Mouse (Mus musculus): ENCODE measurements around the gene Apof. TPM values are rescaled to one million over a fixed set of nuclear protein-coding genes. Genes with fewer than 3 reads are reported as not detected.

Apof gene
- polyA plus RNA-seq, 1 experiment from 2014 or later = not detected

DNA sequence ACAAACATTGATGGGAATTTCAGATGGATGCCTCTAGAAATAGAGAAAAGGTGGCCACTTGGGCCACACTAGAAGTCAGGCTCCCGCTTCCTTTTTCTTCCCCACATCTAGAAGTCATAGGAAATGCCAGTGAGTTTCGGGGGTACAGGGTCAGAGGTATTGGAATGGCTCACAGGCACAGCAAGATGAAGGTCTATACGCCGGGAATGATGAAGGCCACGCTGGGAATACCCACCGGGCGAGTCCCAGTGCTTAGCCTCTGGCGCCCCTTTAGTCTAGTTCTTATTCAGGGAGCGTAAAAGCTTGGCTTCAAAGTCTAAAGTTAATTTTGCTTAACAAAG, 34.3 kb downstream of the Apof start:
- no peak for ATAC-seq (ENCODE audit: insufficient number of reproducible peaks, insufficient read depth, low FRiP score, low TSS enrichment, low read depth)
- WGBS = 1% methylated on average over 9 of the region's 9 CpGs
- H3K27me3 ChIP-seq = no peaks in the 10 kb centered on the region
- 0 out of 2 replicates have a peak, but pooled peaks cover 4% of the 10 kb centered on the region for H3K36me3 ChIP-seq
- H3K9ac ChIP-seq = peak overlapping the region; percentile 87
- peak overlapping the region; percentile 96 for H3K27ac ChIP-seq
- peak overlapping the region; percentile 76 for H3K4me2 ChIP-seq
- no peaks in the 10 kb centered on the region for H3K9me3 ChIP-seq
- peaks cover 16% of the 10 kb centered on the region for H3K4me1 ChIP-seq
- peak overlapping the region; percentile 60 for H3K4me3 ChIP-seq

DNA sequence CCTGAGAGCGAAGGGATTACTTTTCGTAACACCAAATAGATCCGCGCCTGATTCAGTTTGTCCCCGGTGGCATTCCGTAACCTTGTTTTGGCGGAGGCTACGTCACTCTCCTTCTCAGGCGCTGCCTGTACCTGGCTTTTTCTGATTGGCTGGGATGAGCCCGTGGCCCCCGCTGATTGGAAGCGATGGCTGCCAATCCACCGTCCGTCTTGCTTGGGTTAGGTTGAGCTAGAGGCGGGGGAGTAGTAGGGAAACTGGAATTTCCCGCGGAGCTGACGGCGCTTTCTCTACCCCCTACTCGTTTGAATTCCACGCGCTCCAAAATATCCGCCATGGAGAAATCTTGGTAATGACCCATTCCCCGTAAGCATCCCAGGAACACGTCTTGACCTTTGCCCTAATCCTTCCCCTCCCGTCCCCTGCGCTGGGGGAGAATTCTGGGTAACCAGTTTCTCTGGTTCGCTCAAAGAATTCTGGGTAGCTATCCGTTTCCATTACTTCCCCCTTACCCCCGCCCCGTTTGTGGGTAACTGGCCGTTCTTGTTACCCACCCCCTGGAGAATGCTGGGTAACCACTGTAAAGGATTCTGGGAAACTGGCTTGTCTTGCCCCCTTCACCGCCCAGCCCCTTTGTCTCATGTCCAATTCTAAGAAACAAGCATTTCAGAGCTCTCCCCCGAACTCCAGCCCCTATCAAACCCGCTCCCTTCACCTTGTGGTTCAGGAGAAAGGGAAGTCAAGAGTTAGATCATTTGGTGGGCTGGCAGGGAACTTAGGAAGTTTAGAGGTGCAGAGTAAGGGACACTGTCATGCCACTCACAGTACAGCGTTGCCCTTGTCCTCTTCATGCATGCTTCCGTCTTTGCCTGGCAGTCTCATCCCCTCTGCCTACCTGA, 34.9 kb downstream of the Apof start, which contains the start of gene Pan2:
TSS of gene Pan2 (plus strand) at position 210 of the 896 bp plus-strand sequence.
- Histone ChIP-seq H3K4me2 (peak within 1 kb of the TSS; percentile 76), H3K4me3 (peak within 1 kb of the TSS; percentile 60), H3K4me1 (peaks cover 16% of the 10 kb centered on the region), H3K27me3 (no peaks in the 10 kb centered on the region), H3K36me3 (peaks cover 9% of the 10 kb centered on the region), H3K9me3 (no peaks in the 10 kb centered on the region), H3K9ac (peak within 1 kb of the TSS; percentile 87), H3K27ac (peak within 1 kb of the TSS; percentile 96)
- 1% methylated on average over 37 of the region's 37 CpGs for WGBS
- peak; percentile 97 for ATAC-seq (ENCODE audit: insufficient number of reproducible peaks, insufficient read depth, low FRiP score, low TSS enrichment, low read depth)

DNA sequence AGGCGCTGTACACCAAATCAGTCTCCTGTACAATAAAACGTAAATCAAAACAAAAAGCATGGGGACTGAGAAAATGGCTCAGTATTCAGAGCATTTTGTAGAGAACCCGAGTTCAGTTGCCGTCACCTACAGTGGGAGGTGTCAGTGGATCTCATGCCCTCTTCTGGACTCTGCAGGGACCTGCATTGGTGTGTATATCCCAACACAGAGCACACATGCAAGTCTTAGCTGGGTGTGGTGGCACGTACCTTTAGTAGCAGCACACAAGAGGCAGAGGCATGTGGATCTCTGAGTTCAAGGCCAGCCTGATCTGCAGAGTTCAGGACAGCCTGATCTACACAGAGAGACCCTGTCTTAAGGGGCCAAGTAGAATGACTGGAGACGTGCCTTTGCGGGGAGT, 41.2 kb downstream of the Apof start:
- H3K9ac ChIP-seq = no peak overlapping the region
- no peaks in the 10 kb centered on the region for H3K27me3 ChIP-seq
- no peak for ATAC-seq (ENCODE audit: insufficient number of reproducible peaks, insufficient read depth, low FRiP score, low TSS enrichment, low read depth)
- no peaks in the 10 kb centered on the region for H3K9me3 ChIP-seq
- H3K4me1 ChIP-seq = peaks cover 6% of the 10 kb centered on the region
- WGBS = 91% methylated on average over 7 of the region's 7 CpGs
- H3K27ac ChIP-seq = peak overlapping the region; percentile 52; the same call in 1 of the 2 replicates
- peaks cover 62% of the 10 kb centered on the region for H3K36me3 ChIP-seq
- H3K4me2 ChIP-seq = no peak overlapping the region
- H3K4me3 ChIP-seq = no peak overlapping the region

DNA sequence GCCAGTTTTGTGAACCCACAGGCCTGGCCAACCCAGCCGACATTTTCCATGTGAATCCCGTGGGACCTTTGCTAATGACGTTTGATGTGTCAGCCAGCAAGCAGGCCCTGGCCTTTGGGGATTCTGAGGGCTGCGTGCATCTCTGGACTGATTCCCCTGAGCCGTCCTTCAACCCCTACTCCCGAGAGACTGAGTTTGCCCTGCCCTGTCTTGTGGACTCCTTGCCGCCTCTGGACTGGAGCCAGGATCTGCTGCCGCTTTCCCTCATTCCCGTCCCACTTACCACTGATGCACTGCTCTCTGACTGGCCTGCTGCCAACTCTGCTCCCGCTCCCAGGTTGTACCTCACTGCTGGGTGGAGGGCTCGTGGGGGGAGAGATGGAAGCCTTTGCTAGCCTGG, 41.7 kb downstream of the Apof start:
- 71% methylated on average over 11 of the region's 11 CpGs for WGBS
- no peak overlapping the region for H3K4me3 ChIP-seq
- no peak overlapping the region for H3K9ac ChIP-seq
- ATAC-seq (ENCODE audit: insufficient number of reproducible peaks, insufficient read depth, low FRiP score, low TSS enrichment, low read depth) = no peak
- no peaks in the 10 kb centered on the region for H3K27me3 ChIP-seq
- peak overlapping the region; percentile 52; the same call in 1 of the 2 replicates for H3K27ac ChIP-seq
- H3K9me3 ChIP-seq = no peaks in the 10 kb centered on the region
- peaks cover 6% of the 10 kb centered on the region for H3K4me1 ChIP-seq
- peaks cover 68% of the 10 kb centered on the region for H3K36me3 ChIP-seq
- no peak overlapping the region for H3K4me2 ChIP-seq

DNA sequence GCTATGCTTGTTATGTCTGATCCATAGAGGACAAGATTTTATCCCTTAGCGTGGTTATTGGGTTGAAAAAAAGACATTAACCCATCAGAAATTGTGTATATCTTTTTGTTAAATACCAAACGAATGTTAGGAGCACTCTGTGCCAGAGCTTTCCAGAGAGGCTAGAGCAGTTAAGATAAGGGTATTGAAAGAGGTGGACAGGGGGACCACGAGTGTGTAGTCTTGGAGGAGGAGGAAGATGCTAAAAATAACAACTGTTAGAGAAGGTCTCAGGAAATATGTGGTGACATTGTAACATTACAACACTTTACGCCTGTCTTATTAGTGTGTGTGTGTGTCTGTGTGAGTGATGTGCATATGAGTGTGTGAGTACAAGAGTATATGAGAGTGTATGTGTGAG, 42.4 kb downstream of the Apof start:
- Histone ChIP-seq H3K27me3 (no peaks in the 10 kb centered on the region), H3K9me3 (no peaks in the 10 kb centered on the region), H3K9ac (no peak overlapping the region), H3K36me3 (peaks cover 74% of the 10 kb centered on the region), H3K4me3 (no peak overlapping the region), H3K4me2 (no peak overlapping the region), H3K4me1 (peaks cover 6% of the 10 kb centered on the region), H3K27ac (no peak overlapping the region)
- ATAC-seq (ENCODE audit: insufficient number of reproducible peaks, insufficient read depth, low FRiP score, low TSS enrichment, low read depth) = no peak
- WGBS = 83% methylated on average over 4 of the region's 4 CpGs

DNA sequence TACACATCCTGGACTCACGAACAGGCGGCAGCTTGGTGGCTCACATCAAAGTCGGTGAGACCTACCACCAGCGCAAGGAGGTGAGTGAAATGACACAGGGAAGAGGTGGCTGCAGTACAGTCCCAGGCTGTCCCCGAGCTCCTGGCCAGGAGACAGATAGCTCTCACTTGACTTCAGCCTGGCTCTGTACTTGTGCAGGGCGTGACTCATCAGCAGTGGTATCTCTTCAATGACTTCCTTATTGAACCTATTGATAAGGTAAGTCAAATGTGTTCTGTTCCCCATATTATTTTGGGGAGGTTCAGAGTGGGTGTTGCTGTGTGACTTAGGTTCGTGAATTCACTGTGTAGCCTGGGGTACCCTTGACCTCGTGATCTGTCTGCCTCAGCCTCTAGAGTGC, 47.1 kb downstream of the Apof start:
- no peaks in the 10 kb centered on the region for H3K4me1 ChIP-seq
- ATAC-seq (ENCODE audit: insufficient number of reproducible peaks, insufficient read depth, low FRiP score, low TSS enrichment, low read depth) = no peak
- no peak overlapping the region for H3K4me2 ChIP-seq
- peaks cover 88% of the 10 kb centered on the region for H3K36me3 ChIP-seq
- H3K27ac ChIP-seq = no peak overlapping the region
- no peak overlapping the region for H3K9ac ChIP-seq
- no peak overlapping the region for H3K4me3 ChIP-seq
- no peaks in the 10 kb centered on the region for H3K27me3 ChIP-seq
- WGBS = 93% methylated on average over 8 of the region's 8 CpGs
- H3K9me3 ChIP-seq = no peaks in the 10 kb centered on the region

Other genes starting within 250 kb of the Apof start
- gene Naca, start 233.1 kb upstream of the Apof start, polyA plus RNA-seq (2015; fragmentation: Nextera tagmentation; extraction: Ambion mirVana) = 789 and 900 TPM in 2 replicates
- gene Ptges3, start 209.7 kb upstream of the Apof start, polyA plus RNA-seq (2015; fragmentation: Nextera tagmentation; extraction: Ambion mirVana) = 537 and 556 TPM in 2 replicates
- 1,953 and 2,050 TPM in 2 replicates for gene Atp5b, start 185.4 kb upstream of the Apof start, polyA plus RNA-seq (2015; fragmentation: Nextera tagmentation; extraction: Ambion mirVana)
- 10.9 and 11.4 TPM in 2 replicates for gene Baz2a, start 177.1 kb upstream of the Apof start, polyA plus RNA-seq (2015; fragmentation: Nextera tagmentation; extraction: Ambion mirVana)
- 39.7 and 42.2 TPM in 2 replicates for gene Rbms2, start 88.4 kb upstream of the Apof start, polyA plus RNA-seq (2015; fragmentation: Nextera tagmentation; extraction: Ambion mirVana)
- gene Gls2, start 74.2 kb upstream of the Apof start, polyA plus RNA-seq (2015; fragmentation: Nextera tagmentation; extraction: Ambion mirVana) = 2.2 TPM in 2 replicates
- gene Spryd4, start 56.9 kb upstream of the Apof start, polyA plus RNA-seq (2015; fragmentation: Nextera tagmentation; extraction: Ambion mirVana) = 31.6 and 32.3 TPM in 2 replicates
- gene Mip, start 42.8 kb upstream of the Apof start, polyA plus RNA-seq (2015; fragmentation: Nextera tagmentation; extraction: Ambion mirVana) = 0.14 and 0.51 TPM in 2 replicates
- gene Timeless, start 36.6 kb upstream of the Apof start, polyA plus RNA-seq (2015; fragmentation: Nextera tagmentation; extraction: Ambion mirVana) = 65.4 and 79.4 TPM in 2 replicates
- gene Apon, start 14.6 kb upstream of the Apof start, polyA plus RNA-seq (2015; fragmentation: Nextera tagmentation; extraction: Ambion mirVana) = 0.58 and 0.62 TPM in 2 replicates
- 15.7 and 19.0 TPM in 2 replicates for gene Stat2, start 1.9 kb downstream of the Apof start, polyA plus RNA-seq (2015; fragmentation: Nextera tagmentation; extraction: Ambion mirVana)
- 0.23 and 0.25 TPM in 2 replicates for gene Il23a, start 30.1 kb downstream of the Apof start, polyA plus RNA-seq (2015; fragmentation: Nextera tagmentation; extraction: Ambion mirVana)
- 31.8 and 32.3 TPM in 2 replicates for gene Pan2, start 34.7 kb downstream of the Apof start, polyA plus RNA-seq (2015; fragmentation: Nextera tagmentation; extraction: Ambion mirVana)
- 349 and 362 TPM in 2 replicates for gene Cnpy2, start 53.8 kb downstream of the Apof start, polyA plus RNA-seq (2015; fragmentation: Nextera tagmentation; extraction: Ambion mirVana)
- gene Cs, start 69.1 kb downstream of the Apof start, polyA plus RNA-seq (2015; fragmentation: Nextera tagmentation; extraction: Ambion mirVana) = 160 and 179 TPM in 2 replicates
- gene Coq10a, start 100.3 kb downstream of the Apof start, polyA plus RNA-seq (2015; fragmentation: Nextera tagmentation; extraction: Ambion mirVana) = 13.1 and 16.2 TPM in 2 replicates
- 15.0 and 16.0 TPM in 2 replicates for gene Ankrd52, start 108.4 kb downstream of the Apof start, polyA plus RNA-seq (2015; fragmentation: Nextera tagmentation; extraction: Ambion mirVana)
- 0.20 and 0.92 TPM in 2 replicates for gene Slc39a5, start 132.6 kb downstream of the Apof start, polyA plus RNA-seq (2015; fragmentation: Nextera tagmentation; extraction: Ambion mirVana)
- 72.3 and 73.0 TPM in 2 replicates for gene Nabp2, start 142.8 kb downstream of the Apof start, polyA plus RNA-seq (2015; fragmentation: Nextera tagmentation; extraction: Ambion mirVana)
- gene Rnf41, start 143.0 kb downstream of the Apof start, polyA plus RNA-seq (2015; fragmentation: Nextera tagmentation; extraction: Ambion mirVana) = 45.4 and 46.7 TPM in 2 replicates
- gene Smarcc2, start 190.6 kb downstream of the Apof start, polyA plus RNA-seq (2015; fragmentation: Nextera tagmentation; extraction: Ambion mirVana) = 111 and 119 TPM in 2 replicates
- 961 and 1,001 TPM in 2 replicates for gene Myl6, start 225.5 kb downstream of the Apof start, polyA plus RNA-seq (2015; fragmentation: Nextera tagmentation; extraction: Ambion mirVana)
- 2.8 and 4.0 TPM in 2 replicates for gene Myl6b, start 230.0 kb downstream of the Apof start, polyA plus RNA-seq (2015; fragmentation: Nextera tagmentation; extraction: Ambion mirVana)

Data from embryonic facial prominence, embryonic 13.5 days (tissue).